Mouse (Mus musculus) C2C12 (cell line): ENCODE data around the gene Gm6993. TPM values are rescaled to one million over a fixed set of nuclear protein-coding genes. Genes with fewer than 3 reads are reported as not detected.

Experiments used
- H3K27me3 ChIP-seq: one replicate; pipeline ENCODE4 v1.6.1; 2011; ENCODE audit not compliant: control insufficient read depth, insufficient read depth, insufficient read length
- H3K36me3 ChIP-seq: one replicate; pipeline ENCODE4 v1.6.1; 2011; ENCODE audit not compliant: control insufficient read depth, insufficient read depth
- H3K4me3 ChIP-seq: one replicate; pipeline ENCODE4 v1.5.1; 2011; ENCODE audit warnings: mild to moderate bottlenecking, control low read depth; ENCODE audit not compliant: poor library complexity, insufficient read depth, severe bottlenecking
- H3K79me2 ChIP-seq: one replicate; pipeline ENCODE4 v1.6.1; 2011; ENCODE audit not compliant: control insufficient read depth, insufficient read depth
- H3K79me3 ChIP-seq: one replicate; pipeline ENCODE4 v1.6.1; 2011; ENCODE audit warnings: low read depth, control low read depth
- H3ac ChIP-seq: one replicate; pipeline ENCODE3; 2011; ENCODE audit warnings: low read depth; ENCODE audit not compliant: control insufficient read depth, insufficient read length
- CEBPB ChIP-seq: IDR thresholded peaks from one replicate; pipeline ENCODE4 v1.6.1; 2011; ENCODE audit warnings: low read depth, mild to moderate bottlenecking, control low read depth, moderate library complexity
- CTCF ChIP-seq: IDR thresholded peaks from one replicate; pipeline ENCODE4 v1.5.1; 2011; ENCODE audit not compliant: control insufficient read depth, insufficient read depth, insufficient read length
- FOSL1 ChIP-seq: IDR thresholded peaks from one replicate; pipeline ENCODE4 v1.8.0; 2011; ENCODE audit warnings: mild to moderate bottlenecking, low read length; ENCODE audit not compliant: poor library complexity, insufficient read depth, severe bottlenecking
- MAX ChIP-seq: IDR thresholded peaks from one replicate; pipeline ENCODE4 v1.6.1; 2011; ENCODE audit warnings: mild to moderate bottlenecking, control low read depth
- MYOD1 ChIP-seq: IDR thresholded peaks from one replicate; pipeline ENCODE4 v1.6.1; 2011; ENCODE audit warnings: low read depth; ENCODE audit not compliant: control insufficient read depth, insufficient read length
- MYOG ChIP-seq: IDR thresholded peaks from one replicate; pipeline ENCODE4 v1.6.1; 2011; ENCODE audit not compliant: control insufficient read depth, insufficient read length; ENCODE audit errors: extremely low read depth
- USF1 ChIP-seq: IDR thresholded peaks from one replicate; pipeline ENCODE4 v1.6.1; 2011; ENCODE audit warnings: low read depth, mild to moderate bottlenecking, control low read depth, moderate library complexity
- polyA plus RNA-seq: library from polyadenylated mRNA; unstranded; fragments of >200 nt; fragmentation: generic; extraction: Trizol; gene quantifications from one replicate; pipeline ENCODE4 v1.2.1, GENCODE M21; 2012; ENCODE audit warnings: missing spikeins

The Gm6993 gene
- polyA plus RNA-seq, 1 experiment: not detected

GRCm38 (mm10) chr12:31218774-31219173 lies 21.8 kb upstream of the Gm6993 start:
- Histone ChIP-seq H3K36me3 (no peaks in the 10 kb centered on the region), H3ac (no peak overlapping the region), H3K79me3 (no peaks in the 10 kb centered on the region), H3K4me3 (no peak overlapping the region), H3K79me2 (no peaks in the 10 kb centered on the region), H3K27me3 (no peaks in the 10 kb centered on the region)
- TF ChIP-seq MYOG: no peak
- TF ChIP-seq MAX: no peak
- TF ChIP-seq FOSL1: no peak
- no peak for TF ChIP-seq MYOD1
- no peak for TF ChIP-seq CEBPB
- no peak for TF ChIP-seq CTCF
- no peak for TF ChIP-seq USF1

- Histone ChIP-seq H3K36me3 (no peaks in the 10 kb centered on the region), H3K4me3 (no peak overlapping the region), H3K79me2 (no peaks in the 10 kb centered on the region), H3ac (no peak overlapping the region), H3K79me3 (no peaks in the 10 kb centered on the region), H3K27me3 (no peaks in the 10 kb centered on the region)
- TF ChIP-seq CTCF (no peak), MYOD1 (no peak), MYOG (no peak), USF1 (no peak), MAX (no peak), FOSL1 (no peak)
Measured at GRCm38 (mm10) chr12:31221522-31221921, 19.0 kb upstream of the Gm6993 start.

DNA sequence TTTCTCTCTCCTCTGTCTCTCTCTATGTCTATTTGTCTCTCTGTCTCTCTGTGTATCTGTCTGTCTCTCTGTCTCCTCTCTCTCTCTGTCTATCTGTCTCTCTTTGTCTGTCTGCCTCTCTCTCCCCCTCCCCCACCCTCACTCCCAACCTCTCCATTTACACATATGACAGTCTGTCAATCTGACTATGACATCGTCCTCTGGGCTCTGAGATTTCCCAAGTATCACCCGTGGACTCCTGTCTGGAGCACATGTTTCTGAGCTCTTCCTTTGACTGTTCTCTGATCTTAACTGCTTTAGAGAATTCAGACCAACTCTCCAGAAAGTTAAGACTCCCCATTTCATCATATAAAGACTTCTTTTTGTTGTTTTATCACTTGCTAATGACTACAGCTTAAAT lies 18.3 kb upstream of the Gm6993 start:
- Histone ChIP-seq H3K79me3 (no peaks in the 10 kb centered on the region), H3K27me3 (no peaks in the 10 kb centered on the region), H3K79me2 (no peaks in the 10 kb centered on the region), H3K4me3 (no peak overlapping the region), H3ac (no peak overlapping the region), H3K36me3 (no peaks in the 10 kb centered on the region)
- no peak for TF ChIP-seq USF1

DNA sequence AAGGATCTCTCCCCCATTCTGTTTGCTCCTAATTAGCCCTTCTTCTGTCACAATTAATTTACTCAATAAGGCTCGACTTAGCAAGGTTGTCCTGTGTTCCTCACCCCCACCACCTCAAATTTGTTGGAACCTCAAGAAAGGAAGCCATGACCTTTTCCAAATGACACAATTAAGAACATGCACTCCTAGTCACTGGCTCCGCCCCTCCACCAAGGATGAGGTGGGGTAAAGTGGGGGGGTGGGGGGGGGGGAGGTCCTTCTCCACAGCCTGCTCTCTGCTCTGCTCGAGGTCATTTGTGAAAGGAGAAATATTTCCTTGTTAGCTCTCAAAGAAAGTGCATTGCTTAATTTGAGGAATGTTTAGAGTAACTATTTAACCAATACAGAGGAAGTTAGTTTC lies 17.8 kb upstream of the Gm6993 start:
- Histone ChIP-seq H3K79me2 (no peaks in the 10 kb centered on the region), H3K27me3 (no peaks in the 10 kb centered on the region), H3K4me3 (no peak overlapping the region), H3ac (no peak overlapping the region), H3K36me3 (no peaks in the 10 kb centered on the region), H3K79me3 (no peaks in the 10 kb centered on the region)
- TF ChIP-seq CEBPB: no peak

DNA sequence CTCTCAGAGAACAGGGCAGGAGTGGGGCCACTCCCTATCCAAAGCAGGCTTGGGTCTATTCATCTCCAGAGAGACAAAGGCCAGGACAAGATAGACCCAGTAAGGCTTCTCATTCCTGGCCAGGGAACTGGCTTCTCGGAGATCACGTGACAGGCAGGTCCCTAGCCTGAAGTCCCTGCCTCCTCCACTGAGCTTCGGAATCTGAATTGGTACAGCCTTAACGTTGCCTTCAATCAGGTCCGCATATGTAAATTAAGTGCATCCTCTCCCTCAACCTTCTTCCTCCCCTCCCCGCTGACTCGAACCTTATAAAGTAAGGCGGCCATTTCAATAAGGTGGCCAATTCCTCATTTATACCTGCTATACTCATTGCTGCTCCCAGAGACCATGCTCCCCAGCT lies 15.1 kb upstream of the Gm6993 start:
- H3K36me3 ChIP-seq: no peaks in the 10 kb centered on the region
- TF ChIP-seq CEBPB: no peak
- TF ChIP-seq MAX: no peak
- TF ChIP-seq CTCF: no peak
- no peak for TF ChIP-seq FOSL1
- no peak for TF ChIP-seq MYOD1
- no peak for TF ChIP-seq MYOG
- peak; percentile 51 for TF ChIP-seq USF1
- H3K4me3 ChIP-seq: no peak overlapping the region
- no peaks in the 10 kb centered on the region for H3K27me3 ChIP-seq
- no peak overlapping the region for H3ac ChIP-seq
- no peaks in the 10 kb centered on the region for H3K79me2 ChIP-seq
- H3K79me3 ChIP-seq: no peaks in the 10 kb centered on the region

GRCm38 (mm10) chr12:31227167-31227566 lies 13.4 kb upstream of the Gm6993 start:
- H3K36me3 ChIP-seq: no peaks in the 10 kb centered on the region
- no peaks in the 10 kb centered on the region for H3K27me3 ChIP-seq
- H3K4me3 ChIP-seq: no peak overlapping the region
- no peak for TF ChIP-seq FOSL1
- no peak for TF ChIP-seq CEBPB
- no peak for TF ChIP-seq MYOD1
- TF ChIP-seq CTCF: no peak
- no peak for TF ChIP-seq MYOG
- no peak for TF ChIP-seq USF1
- TF ChIP-seq MAX: no peak
- no peaks in the 10 kb centered on the region for H3K79me3 ChIP-seq
- no peak overlapping the region for H3ac ChIP-seq
- no peaks in the 10 kb centered on the region for H3K79me2 ChIP-seq

DNA sequence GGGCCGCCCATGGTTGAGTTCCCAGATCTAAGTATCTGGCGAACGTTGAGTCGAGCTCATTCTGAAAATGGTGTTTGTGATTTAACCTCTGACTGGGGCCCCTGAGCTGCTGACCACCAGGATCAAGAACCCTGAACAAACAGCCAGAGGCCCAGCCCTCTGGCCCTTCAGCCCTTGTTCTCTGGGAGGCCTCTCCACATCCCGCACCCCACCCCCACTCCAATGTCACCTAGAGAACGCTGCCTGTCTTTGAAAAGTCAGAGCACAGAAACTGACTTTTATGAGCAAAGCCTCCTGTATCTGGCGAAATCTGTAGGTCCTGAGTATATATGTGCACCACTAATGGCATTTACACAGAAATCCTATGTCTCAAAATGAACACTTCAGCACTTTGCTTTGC lies 11.7 kb upstream of the Gm6993 start:
- H3K27me3 ChIP-seq: no peaks in the 10 kb centered on the region
- no peak for TF ChIP-seq MYOD1
- TF ChIP-seq FOSL1: no peak
- no peak for TF ChIP-seq CTCF
- TF ChIP-seq CEBPB: no peak
- TF ChIP-seq MAX: no peak
- TF ChIP-seq MYOG: no peak
- TF ChIP-seq USF1: no peak
- no peaks in the 10 kb centered on the region for H3K79me3 ChIP-seq
- H3K4me3 ChIP-seq: no peak overlapping the region
- no peaks in the 10 kb centered on the region for H3K79me2 ChIP-seq
- H3K36me3 ChIP-seq: no peaks in the 10 kb centered on the region
- H3ac ChIP-seq: no peak overlapping the region
